Comparison of ENCODE assay signal across 17 mouse cellular contexts in genomic region chr3:35027898-35028297, GRCm38 (mm10).
A peak's percentile ranks its signal among the peaks of the same experiment; 100 is the strongest.
DNase-seq lines count a peak whose midpoint lies in the region; ATAC-seq and TF ChIP-seq lines count a peak whose summit lies in the region.
"Had no signal": no experiment of that assay in that cellular context is flagged by ENCODE, and none has a peak within 500 bp of the region (broad histone marks: within the 10 kb centered on the region; RNA-seq: fewer than 3 reads in every experiment).

No protein-coding gene starts in this region.

- no peak overlapping the region for H3K9ac ChIP-seq in heart, embryonic 13.5 days
- H3K9ac ChIP-seq in heart, adult 2 months (ENCODE audit: low read depth, low read length): no peak overlapping the region
- H3K9ac ChIP-seq in lung, embryonic 14.5 days: no peak overlapping the region
- H3K9ac ChIP-seq in stomach, embryonic 14.5 days (replicated peaks; ENCODE audit: low read depth, low read length): no peak overlapping the region
- H3K9ac ChIP-seq: embryonic facial prominence, embryonic 12.5 days had no signal

- H3K27me3 ChIP-seq in heart, embryonic 13.5 days (replicated peaks): peaks cover 18% of the 10 kb centered on the region
- peaks cover 2% of the 10 kb centered on the region; the same call in 1 of the 2 replicates for H3K27me3 ChIP-seq in heart, adult 2 months (ENCODE audit: control insufficient read depth, insufficient read depth, low read length)
- H3K27me3 ChIP-seq in lung, embryonic 14.5 days (ENCODE audit: insufficient read depth, low read length): no peaks in the 10 kb centered on the region
- no peaks in the 10 kb centered on the region for H3K27me3 ChIP-seq in stomach, embryonic 14.5 days (ENCODE audit: control insufficient read depth, insufficient read depth, low read length)
- H3K27me3 ChIP-seq: embryonic facial prominence, embryonic 12.5 days had no signal

- WGBS in heart, embryonic 13.5 days: 7% methylated on average over 5 of the region's 5 CpGs
- WGBS in heart, adult 2 months: 12% methylated on average over 5 of the region's 5 CpGs
- 10% methylated on average over 5 of the region's 5 CpGs for WGBS in lung, embryonic 14.5 days
- 29% methylated on average over 5 of the region's 5 CpGs for WGBS in lung, adult 2 months
- WGBS in stomach, embryonic 14.5 days: 4% methylated on average over 5 of the region's 5 CpGs

- H3K79me2 ChIP-seq in heart, adult 2 months (replicated peaks; ENCODE audit: control insufficient read depth, insufficient read depth, low read length): no peaks in the 10 kb centered on the region

- peak overlapping the region; percentile 47 for H3K4me2 ChIP-seq in heart, embryonic 13.5 days
- no peak overlapping the region for H3K4me2 ChIP-seq in lung, embryonic 14.5 days
- no peak overlapping the region for H3K4me2 ChIP-seq in stomach, embryonic 14.5 days (replicated peaks; ENCODE audit: low read depth, low read length)
- H3K4me2 ChIP-seq: embryonic facial prominence, embryonic 12.5 days had no signal

- no peaks in the 10 kb centered on the region for H3K36me3 ChIP-seq in heart, embryonic 13.5 days
- no peaks in the 10 kb centered on the region for H3K36me3 ChIP-seq in heart, adult 2 months (ENCODE audit: control insufficient read depth, insufficient read depth, low read length)
- H3K36me3 ChIP-seq in lung, embryonic 14.5 days (ENCODE audit: insufficient read depth): no peaks in the 10 kb centered on the region
- H3K36me3 ChIP-seq in stomach, embryonic 14.5 days (ENCODE audit: control insufficient read depth, insufficient read depth, low read length): no peaks in the 10 kb centered on the region
- H3K36me3 ChIP-seq: embryonic facial prominence, embryonic 12.5 days had no signal

- peaks cover 8% of the 10 kb centered on the region; the same call in 1 of the 2 replicates for H3K4me1 ChIP-seq in heart, embryonic 13.5 days
- H3K4me1 ChIP-seq in heart, adult 2 months (ENCODE audit: control insufficient read depth, insufficient read depth, low read length): no peaks in the 10 kb centered on the region
- H3K4me1 ChIP-seq in lung, embryonic 14.5 days (ENCODE audit: insufficient read depth): no peaks in the 10 kb centered on the region
- H3K4me1 ChIP-seq in lung, adult 2 months (ENCODE audit: control insufficient read depth, insufficient read depth, low read length): no peaks in the 10 kb centered on the region
- no peaks in the 10 kb centered on the region; the same call in 1 of the 2 replicates for H3K4me1 ChIP-seq in stomach, embryonic 14.5 days (ENCODE audit: control insufficient read depth, insufficient read depth, low read length)
- H3K4me1 ChIP-seq: embryonic facial prominence, embryonic 12.5 days had no signal

- H3K27ac ChIP-seq in heart, embryonic 13.5 days (replicated peaks): no peak overlapping the region
- no peak overlapping the region for H3K27ac ChIP-seq in heart, adult 2 months
- H3K27ac ChIP-seq in lung, embryonic 14.5 days (ENCODE audit: low read depth): no peak overlapping the region
- H3K27ac ChIP-seq in stomach, embryonic 14.5 days (ENCODE audit: low read length): no peak overlapping the region
- H3K27ac ChIP-seq: embryonic facial prominence, embryonic 12.5 days; gastrocnemius, adult 2 months had no signal

- no peaks in the 10 kb centered on the region for H3K9me3 ChIP-seq in heart, embryonic 13.5 days
- no peaks in the 10 kb centered on the region for H3K9me3 ChIP-seq in lung, embryonic 14.5 days (ENCODE audit: low read depth, low read length)
- H3K9me3 ChIP-seq in stomach, embryonic 14.5 days (ENCODE audit: control insufficient read depth, low read depth, low read length): no peaks in the 10 kb centered on the region
- H3K9me3 ChIP-seq: embryonic facial prominence, embryonic 12.5 days had no signal

- 0 out of 2 replicates have a peak overlapping the region, but pooled peaks have one; percentile 4 for H3K4me3 ChIP-seq in heart, embryonic 13.5 days
- H3K4me3 ChIP-seq in heart, adult 2 months: no peak overlapping the region
- H3K4me3 ChIP-seq in lung, embryonic 14.5 days (ENCODE audit: low read depth, low read length): no peak overlapping the region
- H3K4me3 ChIP-seq in lung, adult 2 months (replicated peaks; ENCODE audit: extremely low read depth, low read depth, low read length): no peak overlapping the region
- no peak overlapping the region for H3K4me3 ChIP-seq in stomach, embryonic 14.5 days (ENCODE audit: low read depth, low read length)
- H3K4me3 ChIP-seq: embryonic facial prominence, embryonic 12.5 days; gastrocnemius, adult 2 months had no signal

- no peak for TF ChIP-seq CTCF in heart, adult 2 months (IDR thresholded peaks at IDR 0.05)
- no peak for TF ChIP-seq CTCF in lung, embryonic 14.5 days (IDR thresholded peaks at IDR 0.05; ENCODE audit: low read depth)
- no peak for TF ChIP-seq CTCF in lung, adult 2 months (IDR thresholded peaks at IDR 0.05; ENCODE audit: insufficient read depth, low read length)

- intact Hi-C loops in heart, adult 2 months (cut with DNase I): no loop called here

- DNase-seq in heart, adult 2 months: no peak
- DNase-seq in lung, embryonic 14.5 days: peak; percentile 2
- no peak for DNase-seq in lung, adult 2 months
- DNase-seq in embryo, embryonic 10.5 days (ENCODE audit: low spot score): peak; percentile 52
- DNase-seq in gastrocnemius, adult 8-10 months (ENCODE audit: low spot score in 2 of 2): no peak
- no peak for DNase-seq in adrenal gland, postnatal 36 days
- DNase-seq: adrenal gland, postnatal 14 days; cerebellum, adult 11-12 months; gastrocnemius, adult 2 months; heart, postnatal 14 days; kidney, postnatal 14 days; lung, adult 18-20 months had no signal

- no peak for ATAC-seq in heart, embryonic 13.5 days (ENCODE audit: extremely low read depth, insufficient number of reproducible peaks, low FRiP score, low TSS enrichment)
- ATAC-seq in lung, embryonic 14.5 days (ENCODE audit: insufficient read depth): no peak
- ATAC-seq in stomach, embryonic 14.5 days (ENCODE audit: insufficient number of reproducible peaks, insufficient read depth, low FRiP score, low read depth): peak; percentile 73
- ATAC-seq: midbrain, embryonic 16.5 days; Patski had no signal

- TF ChIP-seq EP300 in heart, adult 2 months (IDR thresholded peaks at IDR 0.05; ENCODE audit: insufficient read depth, low read depth, low read length): no peak

- TF ChIP-seq POLR2A in heart, adult 2 months (IDR thresholded peaks at IDR 0.05; ENCODE audit: insufficient read depth, low read depth, low read length): no peak
- no peak for TF ChIP-seq POLR2A in lung, adult 2 months (IDR thresholded peaks at IDR 0.05; ENCODE audit: borderline replicate concordance, extremely low read depth, low read depth, low read length)

Comparison
In these comparisons a context has a peak if more than half of its experiments do, and no peak if none do; other contexts are left out.
1. DNase-seq: peak in lung, embryonic 14.5 days (single experiment) and embryo, embryonic 10.5 days (single experiment); none in heart, adult 2 months (0 of 2), lung, adult 2 months (single experiment), gastrocnemius, adult 8-10 months (0 of 2) and adrenal gland, postnatal 36 days (0 of 2).